Mouse (Mus musculus): Measurements from ENCODE around the gene Ccnt2.
A peak's percentile ranks its signal among the peaks of the same experiment; 100 is the strongest.
"Not testable (repeated sequence)": the region's sequence is repeated elsewhere in the genome, so short reads cannot be mapped to it uniquely, and the experiment has no call there.

Gene Ccnt2

GRCm38 (mm10) chr1:127773803-127774500 lies at the start of gene Ccnt2:
TSS of gene Ccnt2 (plus strand) at chr1:127774164.
- peak; percentile 95 to 98 for DNase-seq (ENCODE audit: low spot score in 2 of 2)

- no peak for DNase-seq (ENCODE audit: low spot score in 2 of 2)
Observed at GRCm38 (mm10) chr1:127729096-127729495, 44.9 kb upstream of the Ccnt2 start, which contains the start of gene Acmsd. TSS of gene Acmsd (plus strand) at chr1:127729413.

DNA sequence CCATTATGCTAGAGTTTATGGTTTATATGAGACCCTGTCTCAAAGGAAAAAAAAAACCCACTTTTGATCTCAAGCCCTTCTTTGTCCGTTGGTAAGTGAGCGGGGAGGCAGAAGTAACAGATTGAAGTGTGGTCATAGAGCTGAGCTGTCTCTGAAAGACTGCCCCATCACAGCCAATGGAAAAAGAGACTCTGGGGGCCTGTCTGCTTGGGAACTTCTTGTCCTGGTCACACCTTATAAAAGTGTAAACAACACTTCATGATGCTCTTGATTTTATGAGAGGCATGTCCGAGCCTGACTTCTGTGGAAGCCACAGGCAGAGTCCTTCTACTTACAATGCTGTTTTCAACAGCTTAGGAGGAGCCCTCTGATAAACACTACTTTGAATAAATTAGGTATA lies 42.9 kb upstream of the Ccnt2 start:
- DNase-seq (ENCODE audit: low spot score in 2 of 2), result no peak

DNA sequence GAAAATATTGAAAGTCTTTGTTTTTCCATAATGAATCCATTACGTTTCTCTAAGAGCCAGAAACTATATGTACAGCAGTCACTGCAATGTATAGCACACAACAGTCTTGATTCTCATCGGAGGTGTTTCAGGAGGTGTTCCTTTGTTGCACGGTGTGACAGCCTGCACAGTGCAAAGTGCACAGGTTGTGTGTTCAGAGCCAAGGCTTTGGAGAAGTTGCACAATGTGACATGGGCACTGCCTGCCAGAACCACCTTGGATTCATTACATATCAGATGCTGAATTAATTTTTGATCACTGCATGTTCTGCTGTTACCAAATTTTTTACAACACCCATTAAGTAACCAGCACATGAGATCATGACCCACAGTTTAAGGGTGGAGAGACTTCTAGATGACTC lies 41.5 kb upstream of the Ccnt2 start:
- no peak for DNase-seq (ENCODE audit: low spot score in 2 of 2)

GRCm38 (mm10) chr1:127732841-127733240 lies 41.1 kb upstream of the Ccnt2 start:
- no peak for DNase-seq (ENCODE audit: low spot score in 2 of 2)

DNA sequence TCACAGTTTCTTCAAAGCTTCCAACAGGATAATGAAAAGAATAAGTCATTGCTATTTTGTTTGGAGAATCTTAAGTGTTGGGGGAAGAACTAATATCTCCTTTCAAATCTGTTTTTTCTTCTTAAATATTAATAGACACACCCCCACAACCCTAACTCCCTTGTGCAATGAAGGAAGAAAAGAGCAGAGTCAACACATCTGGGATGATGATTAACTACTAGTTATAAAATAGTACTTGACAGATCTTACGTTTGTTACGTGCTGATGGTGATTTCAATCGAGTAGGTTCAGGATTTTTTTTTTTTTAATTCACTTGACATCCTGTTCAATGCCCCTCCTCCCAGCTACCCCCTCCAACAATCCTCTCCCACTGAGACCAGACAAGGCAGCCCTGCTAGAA lies 38.6 kb upstream of the Ccnt2 start:
- no peak for DNase-seq (ENCODE audit: low spot score in 2 of 2)

DNA sequence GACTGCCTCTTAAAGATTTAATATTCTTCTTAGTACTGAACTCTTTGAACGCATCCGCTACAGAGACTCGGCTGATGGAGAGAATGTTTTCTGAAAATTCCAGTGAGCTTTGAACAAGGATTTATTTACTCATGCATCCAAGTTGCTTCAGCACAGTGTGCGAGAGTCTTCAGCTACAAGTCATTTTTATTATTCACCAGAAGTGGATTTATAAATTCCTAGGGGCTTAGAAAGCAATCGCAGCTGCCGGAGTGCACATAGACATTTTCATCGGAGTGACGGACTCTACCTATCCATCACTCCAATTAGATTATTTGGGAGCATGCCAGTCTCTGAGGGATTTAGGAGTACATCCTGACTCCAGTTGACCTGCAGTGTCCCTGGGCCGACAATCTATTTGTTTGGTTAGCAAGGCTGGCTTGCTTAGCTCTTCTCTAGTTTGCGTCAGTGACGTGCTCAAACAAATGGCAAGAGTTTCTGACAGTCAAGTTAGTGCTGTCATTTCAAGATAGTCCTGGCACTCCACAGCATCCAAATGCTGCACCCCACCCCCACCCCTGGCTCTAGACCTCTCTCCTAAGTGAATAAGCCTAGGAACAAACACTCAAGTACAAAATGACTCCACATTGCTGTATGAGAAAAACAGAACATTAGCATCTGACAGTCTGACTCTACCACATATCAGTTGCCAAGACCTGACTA lies 23.4 kb upstream of the Ccnt2 start:
- no peak for DNase-seq (ENCODE audit: low spot score in 2 of 2)

GRCm38 (mm10) chr1:127755806-127756205 lies 18.2 kb upstream of the Ccnt2 start:
- DNase-seq (ENCODE audit: low spot score in 2 of 2), result no peak

- DNase-seq (ENCODE audit: low spot score in 2 of 2), result no peak
Observed at GRCm38 (mm10) chr1:127756331-127757163, 17.4 kb upstream of the Ccnt2 start.

- DNase-seq (ENCODE audit: low spot score in 2 of 2), result not testable (repeated sequence)
Observed at GRCm38 (mm10) chr1:127757164-127757545, 16.8 kb upstream of the Ccnt2 start.

DNA sequence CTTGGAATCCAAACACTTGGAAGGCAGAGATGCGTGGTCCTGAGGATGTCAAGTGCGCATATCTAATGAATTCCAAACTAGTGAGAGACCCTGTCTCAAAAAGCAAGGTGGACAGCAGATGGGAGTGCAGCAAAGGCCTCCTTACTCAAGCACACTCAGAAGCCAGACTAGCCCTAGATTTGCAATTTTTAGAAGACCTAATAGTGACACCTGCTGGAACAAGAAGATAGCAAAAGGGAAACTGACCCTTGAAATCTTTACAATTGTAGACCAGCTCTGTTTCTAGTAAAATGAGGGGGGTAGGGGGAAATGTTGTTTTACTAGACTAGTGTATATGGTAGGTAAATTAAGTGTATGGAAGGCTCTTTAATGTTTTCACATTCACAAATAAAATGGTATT lies 8.5 kb upstream of the Ccnt2 start:
- no peak for DNase-seq (ENCODE audit: low spot score in 2 of 2)

GRCm38 (mm10) chr1:127766741-127767140 lies 7.2 kb upstream of the Ccnt2 start:
- no peak for DNase-seq (ENCODE audit: low spot score in 2 of 2)

DNA sequence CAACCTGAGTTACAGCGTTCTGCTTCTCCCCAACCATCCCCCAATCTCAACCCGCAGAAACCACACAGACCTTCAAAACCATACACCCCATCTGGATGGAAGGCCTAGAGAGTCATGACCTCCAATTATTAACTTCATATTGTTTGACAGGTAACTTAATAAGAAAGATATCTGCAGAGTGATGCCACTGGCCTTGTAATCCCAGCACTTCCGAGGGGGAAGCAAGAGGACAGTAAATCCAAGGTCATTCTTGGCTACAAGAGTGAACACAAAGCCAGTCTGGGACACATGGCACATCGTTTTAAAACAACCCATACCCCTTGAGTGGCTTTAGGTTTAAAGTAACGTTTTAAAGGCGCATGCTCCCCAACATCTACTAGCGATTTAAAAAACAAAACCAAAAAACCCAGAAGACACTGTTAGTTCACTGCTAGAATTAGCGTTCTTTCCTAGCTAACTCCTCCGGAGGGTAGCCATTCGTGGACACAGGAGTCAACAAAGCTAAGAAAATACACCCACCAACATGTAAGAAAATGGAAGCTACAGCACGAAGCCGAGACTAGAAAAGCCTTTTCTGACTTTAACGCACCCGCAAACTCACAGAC lies 664 bp upstream of the Ccnt2 start:
- no peak for DNase-seq (ENCODE audit: low spot score in 2 of 2)

DNA sequence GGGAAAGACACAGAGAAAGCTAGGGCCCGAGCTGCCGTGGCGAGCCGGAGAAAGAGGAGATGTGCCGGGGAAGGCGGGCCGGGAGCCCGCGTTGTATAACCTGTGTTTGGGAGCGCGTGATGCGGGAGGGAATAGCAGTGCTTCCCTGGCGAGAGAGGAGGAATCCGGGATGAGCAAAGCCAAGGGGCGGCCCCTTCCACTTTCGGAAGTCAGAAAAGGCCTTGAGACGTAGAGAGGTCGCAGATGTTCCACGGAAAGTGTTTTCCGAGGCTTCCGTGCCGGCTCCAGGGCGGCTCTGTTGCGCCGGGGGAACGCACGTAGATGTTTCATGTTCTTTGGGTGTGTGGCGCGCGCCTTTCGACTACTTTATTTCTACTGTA lies 527 bp downstream of the Ccnt2 start:
- peak in 1 of 2 experiments; percentile 62 for DNase-seq (ENCODE audit: low spot score in 2 of 2)

GRCm38 (mm10) chr1:127775206-127775720 lies 1.3 kb downstream of the Ccnt2 start:
- no peak for DNase-seq (ENCODE audit: low spot score in 2 of 2)

- DNase-seq (ENCODE audit: low spot score in 2 of 2), result no peak
Observed at GRCm38 (mm10) chr1:127776246-127776645, 2.3 kb downstream of the Ccnt2 start.

DNA sequence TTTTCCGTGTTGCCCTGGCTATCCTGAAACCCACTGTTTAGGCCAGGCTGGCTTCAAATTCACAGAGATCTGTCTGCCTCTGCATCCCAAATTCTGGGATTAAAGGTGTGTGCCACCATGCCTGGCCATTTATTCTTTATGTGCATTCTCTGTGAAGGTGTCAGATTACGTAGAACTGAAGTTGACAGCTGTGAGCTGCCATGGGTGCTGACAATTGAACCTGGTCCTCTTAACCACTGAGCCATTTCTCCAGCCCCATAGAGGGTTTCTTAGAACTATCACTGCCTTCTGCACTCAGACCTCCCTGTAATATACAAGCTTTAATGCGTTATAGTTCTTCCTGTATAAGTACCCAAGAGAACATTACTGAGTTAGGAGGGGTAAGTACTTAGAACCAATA lies 4.6 kb downstream of the Ccnt2 start:
- DNase-seq (ENCODE audit: low spot score in 2 of 2), result no peak

DNA sequence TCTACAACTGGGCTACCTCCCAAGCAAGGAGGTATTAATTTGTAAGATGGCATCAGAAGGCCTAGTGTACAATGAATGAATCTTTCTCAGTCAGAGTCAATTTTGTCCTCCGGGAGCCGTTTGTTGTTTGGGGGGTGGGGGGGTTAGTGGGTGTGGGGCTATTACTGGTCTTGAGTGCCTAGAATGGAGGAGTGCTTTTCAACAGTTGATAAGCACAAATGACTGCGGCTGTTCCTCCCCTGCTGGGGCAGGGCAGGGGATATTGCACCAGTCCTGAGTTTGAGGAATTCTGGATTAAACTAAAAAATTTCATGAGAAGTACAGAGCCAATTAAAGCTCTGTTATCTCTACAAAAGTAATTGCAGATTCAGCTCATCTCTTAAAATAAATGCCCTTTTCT lies 6.2 kb downstream of the Ccnt2 start:
- DNase-seq (ENCODE audit: low spot score in 2 of 2), result no peak

DNA sequence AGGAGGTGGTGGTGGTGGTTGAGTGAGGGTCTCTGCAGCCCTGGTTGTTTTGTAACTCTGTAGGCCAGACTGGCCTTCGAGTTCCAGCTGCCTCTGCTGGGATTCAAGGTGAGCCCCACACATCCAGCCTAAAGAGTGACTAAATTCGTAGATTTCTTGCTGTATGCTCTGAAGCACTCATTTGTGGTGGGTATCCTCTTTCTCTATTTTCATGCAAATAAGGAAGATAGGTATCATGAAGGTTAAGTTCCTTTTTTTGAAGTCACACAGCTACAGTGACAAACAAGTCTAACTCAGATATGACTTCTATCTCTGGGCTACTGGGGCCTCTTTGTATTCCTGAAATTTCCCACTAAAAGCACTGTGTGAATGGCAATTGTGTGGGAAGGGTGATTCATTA lies 6.9 kb downstream of the Ccnt2 start:
- no peak for DNase-seq (ENCODE audit: low spot score in 2 of 2)

DNA sequence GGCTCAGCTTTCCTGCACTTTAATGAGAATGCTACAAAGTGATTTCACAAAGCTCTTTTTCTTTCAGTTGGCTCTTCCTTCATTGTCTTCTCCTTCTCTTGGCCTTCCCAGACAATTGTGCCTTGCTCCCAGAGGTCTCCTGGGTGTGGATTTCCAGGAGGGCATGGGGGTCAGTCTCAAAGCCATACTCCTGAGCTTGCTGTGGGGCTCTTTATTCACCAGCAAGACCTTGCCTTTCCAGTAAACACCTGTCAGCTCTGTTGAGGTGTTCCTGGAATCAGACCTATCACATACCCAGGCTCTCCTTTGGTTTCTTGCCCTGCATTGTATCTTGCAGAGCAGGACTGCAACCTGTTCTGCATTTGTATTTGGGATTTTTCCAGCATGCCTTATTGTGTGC lies 9.9 kb downstream of the Ccnt2 start:
- DNase-seq (ENCODE audit: low spot score in 2 of 2), result no peak

GRCm38 (mm10) chr1:127785882-127786281 lies 11.9 kb downstream of the Ccnt2 start:
- no peak for DNase-seq (ENCODE audit: low spot score in 2 of 2)

GRCm38 (mm10) chr1:127788943-127789342 lies 15.0 kb downstream of the Ccnt2 start:
- DNase-seq (ENCODE audit: low spot score in 2 of 2), result no peak

Measured in frontal cortex, postnatal 25 days (tissue).